Mouse (Mus musculus): Measurements from ENCODE around the gene Trmt61a. TPM values are rescaled to one million over a fixed set of nuclear protein-coding genes. Genes with fewer than 3 reads are reported as not detected.
"Not testable (repeated sequence)": the region's sequence is repeated elsewhere in the genome, so short reads cannot be mapped to it uniquely, and the experiment has no call there.

Trmt61a gene
- polyA plus RNA-seq, 1 experiment from 2014 or later: 13.3 TPM

DNA sequence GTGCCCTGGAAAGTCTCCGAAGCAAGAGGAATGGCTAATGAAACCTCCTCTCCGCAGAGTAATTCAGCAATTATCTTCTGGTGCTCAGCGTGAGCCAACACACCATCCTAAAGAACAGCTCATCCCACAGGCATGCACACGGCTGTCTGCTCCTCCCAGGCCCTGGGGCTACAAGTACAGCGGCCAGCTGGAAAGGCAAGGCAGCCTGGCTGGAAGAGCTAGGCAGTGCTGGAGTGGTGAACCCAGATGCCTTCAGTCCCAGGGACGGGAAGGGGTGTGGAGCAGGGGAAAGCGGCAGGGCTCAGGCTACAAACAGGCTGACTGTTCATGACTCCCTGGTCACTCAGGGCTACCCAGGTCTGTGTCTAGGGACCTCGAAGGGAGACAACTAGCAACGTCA, 26.7 kb downstream of the Trmt61a start:
- Histone ChIP-seq H3K36me3 (peaks cover 20% of the 10 kb centered on the region), H3K27me3 (no peaks in the 10 kb centered on the region), H3K9me3 (no peaks in the 10 kb centered on the region), H3K27ac (no peak overlapping the region; the same call in 1 of the 2 replicates), H3K4me1 (peaks cover 15% of the 10 kb centered on the region), H3K4me2 (replicated peaks) (no peak overlapping the region), H3K9ac (peak overlapping the region; percentile 20; the same call in 1 of the 2 replicates), H3K4me3 (no peak overlapping the region)
- 32% methylated on average over 9 of the region's 9 CpGs for WGBS
- ATAC-seq (ENCODE audit: insufficient number of reproducible peaks, insufficient read depth, low FRiP score, low TSS enrichment): no peak; the same call in 1 of the 2 replicates

DNA sequence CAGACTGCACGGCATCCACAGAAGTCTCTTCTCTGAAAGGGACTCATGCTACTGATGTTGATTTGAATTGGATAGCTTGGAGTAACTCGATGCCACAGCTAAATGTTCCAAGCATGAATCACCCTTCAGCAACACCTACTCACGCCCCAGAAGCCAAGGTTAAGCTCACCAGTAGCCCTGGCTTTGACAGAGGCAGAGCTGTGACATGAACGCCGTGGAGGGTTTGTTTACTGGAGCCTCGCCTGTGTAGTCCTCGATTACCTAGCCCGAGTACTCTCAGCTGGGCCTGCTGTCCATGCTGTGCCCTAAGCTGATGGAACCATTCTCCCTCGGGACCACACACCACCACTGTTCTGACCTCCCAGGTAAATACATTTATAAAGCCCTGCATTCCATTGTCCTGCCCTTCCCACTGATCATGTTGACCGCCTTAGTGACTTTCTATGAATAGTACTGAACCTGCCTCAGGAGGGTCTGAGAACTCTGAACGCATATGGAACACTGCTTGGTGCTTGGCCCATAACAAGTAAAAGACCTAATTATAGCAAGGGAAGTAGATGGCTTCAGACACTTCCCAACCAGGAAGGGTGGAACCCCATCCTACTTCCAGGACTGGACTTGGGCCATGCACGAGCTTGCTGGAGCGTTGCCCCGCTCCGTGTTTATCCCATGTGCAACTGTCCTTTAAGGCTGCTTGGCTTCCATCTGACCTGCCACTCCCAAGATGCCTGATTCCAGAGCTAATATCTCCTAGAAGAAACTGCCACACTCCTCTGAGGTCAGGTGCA, 27.5 kb downstream of the Trmt61a start:
- WGBS: 69% methylated on average over 15 of the region's 15 CpGs
- Histone ChIP-seq H3K4me1 (peaks cover 15% of the 10 kb centered on the region), H3K27ac (no peak overlapping the region; the same call in 1 of the 2 replicates), H3K27me3 (no peaks in the 10 kb centered on the region), H3K4me3 (no peak overlapping the region), H3K4me2 (replicated peaks) (no peak overlapping the region), H3K9me3 (no peaks in the 10 kb centered on the region), H3K36me3 (peaks cover 28% of the 10 kb centered on the region), H3K9ac (peak overlapping the region; percentile 20; the same call in 1 of the 2 replicates)
- no peak for ATAC-seq (ENCODE audit: insufficient number of reproducible peaks, insufficient read depth, low FRiP score, low TSS enrichment)

DNA sequence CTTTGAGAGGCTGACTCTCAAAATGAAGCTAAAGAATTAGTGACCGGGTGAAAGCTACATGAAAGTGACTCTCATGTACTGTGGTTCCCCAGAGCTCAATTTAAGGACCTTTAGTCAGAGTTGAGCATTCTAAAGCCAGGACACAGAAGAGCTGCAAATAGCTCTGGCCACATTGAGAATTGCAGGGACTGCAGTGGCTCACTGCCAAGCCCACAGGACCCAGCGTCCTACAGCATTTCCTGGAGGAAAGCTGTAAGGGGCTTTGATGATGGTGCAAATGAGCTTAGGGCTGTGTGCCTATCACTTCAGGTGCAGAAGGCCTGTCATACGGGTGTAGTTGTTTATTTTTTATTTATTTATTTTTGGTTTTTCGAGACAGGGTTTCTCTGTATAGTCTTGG, 30.3 kb downstream of the Trmt61a start:
- Histone ChIP-seq H3K4me2 (replicated peaks) (no peak overlapping the region), H3K4me1 (peaks cover 24% of the 10 kb centered on the region), H3K27ac (no peak overlapping the region), H3K27me3 (no peaks in the 10 kb centered on the region), H3K36me3 (peaks cover 36% of the 10 kb centered on the region), H3K4me3 (no peak overlapping the region), H3K9ac (no peak overlapping the region), H3K9me3 (no peaks in the 10 kb centered on the region)
- 88% methylated on average over 4 of the region's 4 CpGs for WGBS
- ATAC-seq (ENCODE audit: insufficient number of reproducible peaks, insufficient read depth, low FRiP score, low TSS enrichment): no peak

DNA sequence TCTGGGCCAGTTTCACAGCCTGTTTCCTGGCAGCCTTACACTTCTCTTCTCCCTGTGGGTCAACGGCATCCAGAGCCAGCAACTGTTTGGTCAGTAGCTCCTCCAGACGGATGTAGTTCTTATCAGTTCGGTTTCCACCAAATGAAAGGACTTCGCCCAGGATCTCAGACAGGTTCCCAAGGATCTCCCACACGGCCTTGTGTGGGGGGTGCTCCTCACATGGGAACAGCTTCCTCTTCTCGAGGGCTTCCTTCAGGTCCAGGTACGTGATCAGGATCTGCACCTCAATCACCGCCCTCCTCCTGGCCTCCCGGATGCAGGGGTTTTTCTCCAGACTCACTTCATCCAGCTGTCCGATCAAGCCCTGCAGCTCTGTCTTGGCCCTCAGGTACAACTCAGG, 32.2 kb downstream of the Trmt61a start:
- H3K4me1 ChIP-seq: peaks cover 23% of the 10 kb centered on the region
- H3K27ac ChIP-seq: no peak overlapping the region
- WGBS: 92% methylated on average over 10 of the region's 10 CpGs
- H3K4me3 ChIP-seq: no peak overlapping the region
- H3K4me2 ChIP-seq (replicated peaks): no peak overlapping the region
- no peaks in the 10 kb centered on the region for H3K9me3 ChIP-seq
- no peaks in the 10 kb centered on the region for H3K27me3 ChIP-seq
- peaks cover 36% of the 10 kb centered on the region for H3K36me3 ChIP-seq
- no peak overlapping the region for H3K9ac ChIP-seq
- ATAC-seq (ENCODE audit: insufficient number of reproducible peaks, insufficient read depth, low FRiP score, low TSS enrichment): no peak

DNA sequence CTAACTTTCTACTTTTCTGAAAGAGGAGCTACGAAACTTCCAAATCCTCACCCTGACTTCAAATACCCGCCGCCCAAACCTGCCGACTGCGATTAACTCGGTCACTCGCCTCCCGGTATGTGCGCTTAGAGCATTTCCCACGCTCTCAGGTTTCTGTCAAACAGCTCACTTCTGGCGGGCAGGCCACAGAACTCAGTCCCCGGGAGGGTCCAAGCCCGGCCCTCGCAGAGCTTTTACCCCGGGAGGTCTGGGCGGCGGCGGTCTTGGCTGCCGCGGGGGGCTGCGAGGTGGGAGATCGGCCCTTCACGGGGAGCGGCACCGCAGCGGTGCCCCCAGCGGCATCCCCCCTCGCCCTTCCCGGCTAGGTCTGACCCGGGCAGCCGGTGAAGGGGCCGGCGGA, 34.6 kb downstream of the Trmt61a start:
- ATAC-seq (ENCODE audit: insufficient number of reproducible peaks, insufficient read depth, low FRiP score, low TSS enrichment): 0 out of 2 replicates have a peak, but pooled peaks have one; percentile 28
- WGBS: under 1% methylated on average over 31 of the region's 33 CpGs
- H3K36me3 ChIP-seq: peaks cover 41% of the 10 kb centered on the region

DNA sequence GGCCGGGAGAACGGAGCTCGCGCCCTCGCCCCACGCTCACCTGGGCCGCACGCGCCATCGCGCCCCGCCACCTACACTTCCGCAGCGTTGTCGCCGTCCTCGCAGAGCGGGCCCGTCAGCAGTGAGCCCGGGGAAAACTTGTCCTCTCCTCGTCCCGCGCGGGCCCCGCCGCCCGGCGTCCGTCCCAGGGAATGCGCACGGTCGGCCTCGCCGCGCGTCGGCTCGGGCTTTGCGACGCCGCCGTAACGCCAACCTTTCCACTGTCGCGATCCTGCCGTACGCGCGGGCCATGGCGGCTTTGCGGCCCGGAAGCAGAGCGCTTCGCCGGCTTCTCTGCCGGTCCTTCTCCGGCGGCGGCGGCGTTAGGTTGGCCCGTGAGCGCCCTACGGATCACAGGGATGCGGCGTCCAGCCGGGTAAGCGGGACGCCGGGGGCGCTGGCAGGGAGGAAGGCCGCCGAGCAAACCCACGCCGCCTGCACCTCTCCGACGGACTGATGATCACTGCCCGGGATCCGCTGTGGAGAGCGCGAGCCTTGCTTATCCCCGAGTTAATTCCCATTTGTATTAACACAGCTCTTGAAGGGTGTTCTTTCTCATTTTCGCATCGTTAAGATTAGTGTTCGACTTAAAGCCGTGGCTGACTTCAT, 35.2 kb downstream of the Trmt61a start, which contains the start of the genes Bag5 and Apopt1:
Gene Bag5, minus strand, starts transcription at position 254 of the 648 bp plus-strand sequence.
Gene Apopt1, plus strand, starts transcription at position 258 of the 648 bp plus-strand sequence.
- peaks cover 35% of the 10 kb centered on the region for H3K36me3 ChIP-seq
- ATAC-seq (ENCODE audit: insufficient number of reproducible peaks, insufficient read depth, low FRiP score, low TSS enrichment): peak; percentile 90
- peak within 1 kb of the TSS; percentile 87 for H3K4me2 ChIP-seq (replicated peaks)
- WGBS: under 1% methylated on average over 86 of the region's 86 CpGs
- no peaks in the 10 kb centered on the region for H3K27me3 ChIP-seq
- peak within 1 kb of the TSS; percentile 87 for H3K27ac ChIP-seq
- H3K4me3 ChIP-seq: peak within 1 kb of the TSS; percentile 98
- H3K9ac ChIP-seq: peak within 1 kb of the TSS; percentile 98
- H3K9me3 ChIP-seq: no peaks in the 10 kb centered on the region
- peaks cover 19% of the 10 kb centered on the region for H3K4me1 ChIP-seq

More for the DNA sequence above, 34.6 kb downstream of the Trmt61a start:
- Histone ChIP-seq H3K4me2 (replicated peaks) (peak overlapping the region; percentile 87), H3K4me1 (peaks cover 17% of the 10 kb centered on the region), H3K4me3 (peak overlapping the region; percentile 98), H3K27me3 (no peaks in the 10 kb centered on the region), H3K9me3 (no peaks in the 10 kb centered on the region), H3K27ac (peak overlapping the region; percentile 87), H3K9ac (peak overlapping the region; percentile 98)

DNA sequence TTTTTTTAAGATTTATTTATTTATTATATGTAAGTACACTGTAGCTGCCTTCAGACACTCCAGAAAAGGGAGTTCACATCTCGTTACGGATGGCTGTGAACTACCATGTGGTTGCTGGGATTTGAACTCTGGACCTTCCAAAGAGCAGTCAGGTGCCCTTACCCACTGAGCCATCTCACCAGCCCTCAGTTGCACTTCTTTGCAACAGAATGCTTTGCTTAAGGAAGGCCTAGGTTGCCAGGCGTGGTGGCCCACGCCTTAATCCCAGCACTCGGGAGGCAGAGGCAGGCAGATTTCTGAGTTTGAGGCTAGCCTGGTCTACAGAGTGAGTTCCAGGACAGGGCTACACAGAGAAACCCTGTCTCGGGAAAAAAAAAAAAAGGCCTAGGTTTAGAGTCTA, 36.0 kb downstream of the Trmt61a start:
- H3K9ac ChIP-seq: peak overlapping the region; percentile 98; the same call in 1 of the 2 replicates
- H3K36me3 ChIP-seq: peaks cover 28% of the 10 kb centered on the region
- H3K4me1 ChIP-seq: peaks cover 26% of the 10 kb centered on the region
- H3K4me3 ChIP-seq: peak overlapping the region; percentile 98
- H3K27me3 ChIP-seq; H3K27ac ChIP-seq; ATAC-seq (ENCODE audit: insufficient number of reproducible peaks, insufficient read depth, low FRiP score, low TSS enrichment); H3K9me3 ChIP-seq: not testable (repeated sequence)
- peak overlapping the region; percentile 87 for H3K4me2 ChIP-seq (replicated peaks)
- 80% methylated on average over 6 of the region's 6 CpGs for WGBS

DNA sequence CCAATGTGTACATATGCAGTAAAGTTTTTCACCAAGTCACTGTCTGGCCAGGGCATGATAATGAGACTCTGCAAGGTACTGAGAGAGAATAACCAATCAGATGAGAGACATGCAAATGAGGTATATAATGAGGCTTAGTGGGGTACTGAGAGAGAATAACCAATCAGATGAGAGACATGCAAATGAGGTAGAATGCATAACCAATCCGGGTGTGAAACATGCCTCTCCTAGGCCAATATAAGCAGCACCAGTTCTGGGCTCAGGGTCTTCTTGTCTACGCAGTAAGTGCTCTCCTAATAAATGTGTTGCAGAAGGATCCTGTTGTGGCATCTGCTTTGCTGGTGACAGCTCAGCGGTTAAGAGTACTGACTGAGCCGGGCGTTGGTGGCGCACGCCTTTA, 38.6 kb downstream of the Trmt61a start:
- no peak for ATAC-seq (ENCODE audit: insufficient number of reproducible peaks, insufficient read depth, low FRiP score, low TSS enrichment)
- Histone ChIP-seq H3K27ac (no peak overlapping the region), H3K4me1 (peaks cover 23% of the 10 kb centered on the region)

DNA sequence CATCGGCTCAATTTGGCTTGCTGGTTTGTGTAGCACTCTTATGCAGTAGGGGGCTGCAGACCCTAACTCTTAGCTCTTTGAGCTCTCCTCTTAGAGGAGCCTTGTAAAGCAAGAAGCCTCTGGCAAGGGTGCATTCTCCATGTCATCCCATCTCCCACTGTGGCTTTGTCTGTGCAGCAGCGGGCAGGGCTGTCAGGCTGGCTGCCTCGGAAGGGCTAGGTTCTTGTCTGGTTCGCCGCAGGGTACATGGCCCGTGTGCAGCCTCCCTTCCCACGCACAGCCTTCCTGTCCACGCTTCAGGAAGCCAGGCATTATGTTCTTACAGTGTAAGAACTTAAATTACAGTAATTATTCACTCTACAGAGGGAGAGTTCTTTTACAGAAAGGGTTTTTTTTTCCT, 40.8 kb downstream of the Trmt61a start:
- H3K27ac ChIP-seq: peak overlapping the region; percentile 74
- H3K4me1 ChIP-seq: peaks cover 16% of the 10 kb centered on the region
- no peak overlapping the region for H3K4me3 ChIP-seq
- no peaks in the 10 kb centered on the region for H3K9me3 ChIP-seq
- no peaks in the 10 kb centered on the region for H3K27me3 ChIP-seq
- no peak overlapping the region for H3K9ac ChIP-seq
- peak overlapping the region; percentile 24; the same call in 1 of the 2 replicates for H3K4me2 ChIP-seq (replicated peaks)
- 0 out of 2 replicates have a peak, but pooled peaks have one; percentile 24 for ATAC-seq (ENCODE audit: insufficient number of reproducible peaks, insufficient read depth, low FRiP score, low TSS enrichment)
- H3K36me3 ChIP-seq: 0 out of 2 replicates have a peak, but pooled peaks cover 8% of the 10 kb centered on the region
- 35% methylated on average over 8 of the region's 8 CpGs for WGBS

More for the DNA sequence above, 38.6 kb downstream of the Trmt61a start:
- no peaks in the 10 kb centered on the region for H3K9me3 ChIP-seq
- 96% methylated on average over 7 of the region's 7 CpGs for WGBS
- H3K9ac ChIP-seq: no peak overlapping the region
- H3K4me3 ChIP-seq: no peak overlapping the region
- H3K27me3 ChIP-seq: no peaks in the 10 kb centered on the region
- H3K36me3 ChIP-seq: 0 out of 2 replicates have a peak, but pooled peaks cover 5% of the 10 kb centered on the region
- H3K4me2 ChIP-seq (replicated peaks): no peak overlapping the region

DNA sequence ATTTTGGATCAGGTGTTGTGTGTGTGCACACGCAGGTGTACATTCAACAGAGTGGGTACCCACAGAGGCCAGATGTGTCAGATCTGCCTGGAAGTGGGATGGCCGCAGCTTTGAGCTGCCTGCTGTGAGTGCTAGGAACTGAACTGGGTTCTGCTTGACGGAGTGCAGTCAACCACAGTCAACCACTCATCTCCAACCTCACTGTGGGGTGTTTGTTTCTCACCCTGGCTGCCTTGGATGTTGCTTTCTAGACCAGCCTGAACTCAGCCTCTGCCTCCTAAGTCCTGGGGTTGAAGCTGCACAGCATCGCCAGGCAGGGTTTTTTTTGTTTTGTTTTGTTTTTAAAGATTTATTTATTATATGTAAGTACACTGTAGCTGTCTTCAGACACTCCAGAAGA, 42.3 kb downstream of the Trmt61a start:
- H3K36me3 ChIP-seq: peaks cover 21% of the 10 kb centered on the region
- no peaks in the 10 kb centered on the region for H3K27me3 ChIP-seq
- no peak overlapping the region for H3K9ac ChIP-seq
- no peaks in the 10 kb centered on the region for H3K9me3 ChIP-seq
- no peak overlapping the region for H3K27ac ChIP-seq
- H3K4me1 ChIP-seq: peaks cover 9% of the 10 kb centered on the region; the same call in 1 of the 2 replicates
- ATAC-seq (ENCODE audit: insufficient number of reproducible peaks, insufficient read depth, low FRiP score, low TSS enrichment): no peak
- 88% methylated on average over 4 of the region's 4 CpGs for WGBS
- no peak overlapping the region for H3K4me2 ChIP-seq (replicated peaks)
- no peak overlapping the region for H3K4me3 ChIP-seq

DNA sequence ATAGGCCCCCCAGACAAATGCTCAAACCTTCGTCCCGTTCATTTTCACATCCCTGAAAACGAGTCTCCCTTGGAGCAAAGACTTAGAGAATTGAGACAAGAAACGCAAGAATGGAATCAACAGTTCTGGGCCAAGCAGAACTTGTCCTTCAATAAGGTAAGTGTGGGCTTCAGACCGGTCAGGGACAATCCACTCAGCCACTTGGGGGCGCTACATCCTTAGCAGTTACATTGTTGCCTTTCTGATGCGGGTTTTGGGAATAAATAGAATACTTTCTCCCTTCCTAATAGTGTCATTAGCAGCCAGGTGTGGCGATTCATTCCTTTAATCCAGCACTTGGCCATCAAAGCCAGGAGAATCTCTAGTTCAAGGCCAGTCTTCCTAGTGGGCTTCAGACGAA, 44.7 kb downstream of the Trmt61a start:
- H3K9me3 ChIP-seq: no peaks in the 10 kb centered on the region
- no peak overlapping the region for H3K9ac ChIP-seq
- no peak overlapping the region for H3K4me2 ChIP-seq (replicated peaks)
- peaks cover 9% of the 10 kb centered on the region; the same call in 1 of the 2 replicates for H3K4me1 ChIP-seq
- 75% methylated on average over 9 of the region's 9 CpGs for WGBS
- ATAC-seq (ENCODE audit: insufficient number of reproducible peaks, insufficient read depth, low FRiP score, low TSS enrichment): no peak
- no peaks in the 10 kb centered on the region for H3K27me3 ChIP-seq
- no peak overlapping the region for H3K27ac ChIP-seq
- no peak overlapping the region for H3K4me3 ChIP-seq
- H3K36me3 ChIP-seq: peaks cover 35% of the 10 kb centered on the region

Data from embryonic facial prominence, embryonic 12.5 days (tissue).